Mouse (Mus musculus): ENCODE results near the gene Nme3. TPM values are rescaled to one million over a fixed set of nuclear protein-coding genes. Genes with fewer than 3 reads are reported as not detected.

Nme3 gene
- polyA plus RNA-seq, 1 experiment from 2014 or later, result 52.8 TPM

- Histone ChIP-seq H3K9me3 (replicated peaks; ENCODE audit: control insufficient read depth, low read length) (no peaks in the 10 kb centered on the region), H3K36me3 (replicated peaks; ENCODE audit: control insufficient read depth, insufficient read depth, low read depth, low read length) (no peaks in the 10 kb centered on the region; the same call in 1 of the 2 replicates), H3K4me3 (ENCODE audit: low read depth, low read length) (no peak overlapping the region), H3K9ac (replicated peaks; ENCODE audit: low read length) (no peak overlapping the region), H3K4me1 (ENCODE audit: control insufficient read depth, insufficient read depth, low read length) (no peaks in the 10 kb centered on the region; the same call in none of the 2 replicates), H3K27me3 (ENCODE audit: control insufficient read depth, insufficient read depth, low read length) (no peaks in the 10 kb centered on the region), H3K27ac (replicated peaks; ENCODE audit: low read depth, low read length) (no peak overlapping the region), H3K4me2 (ENCODE audit: low read depth, low read length) (no peak overlapping the region)
- no peak for DNase-seq (ENCODE audit: low spot score)
- no peak for ATAC-seq (replicated peaks; ENCODE audit: insufficient number of reproducible peaks, low FRiP score, low TSS enrichment, low read depth)
- 84% methylated on average over 6 of the region's 6 CpGs for WGBS
Observed at GRCm38 (mm10) chr17:24884391-24884790, 11.9 kb upstream of the Nme3 start.

GRCm38 (mm10) chr17:24885356-24886133 lies 10.8 kb upstream of the Nme3 start:
- H3K27ac ChIP-seq (replicated peaks; ENCODE audit: low read depth, low read length), result no peak overlapping the region
- peak overlapping the region; percentile 59 for H3K9ac ChIP-seq (replicated peaks; ENCODE audit: low read length)
- no peaks in the 10 kb centered on the region; the same call in 1 of the 2 replicates for H3K36me3 ChIP-seq (replicated peaks; ENCODE audit: control insufficient read depth, insufficient read depth, low read depth, low read length)
- H3K4me3 ChIP-seq (ENCODE audit: low read depth, low read length), result peak overlapping the region; percentile 87
- WGBS, result 24% methylated on average over 22 of the region's 22 CpGs
- H3K9me3 ChIP-seq (replicated peaks; ENCODE audit: control insufficient read depth, low read length), result no peaks in the 10 kb centered on the region
- H3K4me2 ChIP-seq (ENCODE audit: low read depth, low read length), result peak overlapping the region; percentile 83
- H3K27me3 ChIP-seq (ENCODE audit: control insufficient read depth, insufficient read depth, low read length), result no peaks in the 10 kb centered on the region
- ATAC-seq (replicated peaks; ENCODE audit: insufficient number of reproducible peaks, low FRiP score, low TSS enrichment, low read depth) (no peak), DNase-seq (ENCODE audit: low spot score) (no peak)
- H3K4me1 ChIP-seq (ENCODE audit: control insufficient read depth, insufficient read depth, low read length), result no peaks in the 10 kb centered on the region; the same call in none of the 2 replicates

GRCm38 (mm10) chr17:24886134-24886931 lies 10.0 kb upstream of the Nme3 start, which contains the start of the genes Nubp2 and Spsb3:
Gene Nubp2, minus strand, starts transcription at chr17:24886349.
Gene Spsb3, plus strand, starts transcription at chr17:24886643.
- no peaks in the 10 kb centered on the region; the same call in 1 of the 2 replicates for H3K36me3 ChIP-seq (replicated peaks; ENCODE audit: control insufficient read depth, insufficient read depth, low read depth, low read length)
- WGBS, result under 1% methylated on average over 69 of the region's 69 CpGs
- H3K9ac ChIP-seq (replicated peaks; ENCODE audit: low read length), result peak within 1 kb of the TSS; percentile 78
- H3K4me3 ChIP-seq (ENCODE audit: low read depth, low read length), result peak within 1 kb of the TSS; percentile 87
- peak within 1 kb of the TSS; percentile 87 for H3K4me2 ChIP-seq (ENCODE audit: low read depth, low read length)
- no peaks in the 10 kb centered on the region for H3K27me3 ChIP-seq (ENCODE audit: control insufficient read depth, insufficient read depth, low read length)
- peak; percentile 93 for ATAC-seq (replicated peaks; ENCODE audit: insufficient number of reproducible peaks, low FRiP score, low TSS enrichment, low read depth)
- H3K4me1 ChIP-seq (ENCODE audit: control insufficient read depth, insufficient read depth, low read length), result no peaks in the 10 kb centered on the region; the same call in none of the 2 replicates
- DNase-seq (ENCODE audit: low spot score), result peak; percentile 99
- H3K27ac ChIP-seq (replicated peaks; ENCODE audit: low read depth, low read length), result 0 out of 2 replicates have a peak within 1 kb of the TSS, but pooled peaks have one; percentile 35
- no peaks in the 10 kb centered on the region for H3K9me3 ChIP-seq (replicated peaks; ENCODE audit: control insufficient read depth, low read length)

- ATAC-seq (replicated peaks; ENCODE audit: insufficient number of reproducible peaks, low FRiP score, low TSS enrichment, low read depth), result peak; percentile 19
- whole genome bisulfite sequencing, result under 1% methylated on average over 18 of the region's 18 CpGs
- 0 out of 2 replicates have a peak overlapping the region, but pooled peaks have one; percentile 35 for H3K27ac ChIP-seq (replicated peaks; ENCODE audit: low read depth, low read length)
Observed at GRCm38 (mm10) chr17:24886932-24887271, 9.4 kb upstream of the Nme3 start.

GRCm38 (mm10) chr17:24887291-24888080 lies 8.8 kb upstream of the Nme3 start:
- no peaks in the 10 kb centered on the region; the same call in none of the 2 replicates for H3K4me1 ChIP-seq (ENCODE audit: control insufficient read depth, insufficient read depth, low read length)
- H3K9me3 ChIP-seq (replicated peaks; ENCODE audit: control insufficient read depth, low read length), result no peaks in the 10 kb centered on the region
- peak overlapping the region; percentile 78 for H3K9ac ChIP-seq (replicated peaks; ENCODE audit: low read length)
- WGBS, result 67% methylated on average over 18 of the region's 18 CpGs
- ATAC-seq (replicated peaks; ENCODE audit: insufficient number of reproducible peaks, low FRiP score, low TSS enrichment, low read depth) (no peak), DNase-seq (ENCODE audit: low spot score) (no peak)
- no peak overlapping the region for H3K27ac ChIP-seq (replicated peaks; ENCODE audit: low read depth, low read length)
- peak overlapping the region; percentile 87 for H3K4me2 ChIP-seq (ENCODE audit: low read depth, low read length)
- no peaks in the 10 kb centered on the region; the same call in 1 of the 2 replicates for H3K36me3 ChIP-seq (replicated peaks; ENCODE audit: control insufficient read depth, insufficient read depth, low read depth, low read length)
- peak overlapping the region; percentile 87 for H3K4me3 ChIP-seq (ENCODE audit: low read depth, low read length)
- H3K27me3 ChIP-seq (ENCODE audit: control insufficient read depth, insufficient read depth, low read length), result no peaks in the 10 kb centered on the region

More at GRCm38 (mm10) chr17:24886932-24887271, 9.4 kb upstream of the Nme3 start:
- Histone ChIP-seq H3K9me3 (replicated peaks; ENCODE audit: control insufficient read depth, low read length) (no peaks in the 10 kb centered on the region), H3K27me3 (ENCODE audit: control insufficient read depth, insufficient read depth, low read length) (no peaks in the 10 kb centered on the region), H3K9ac (replicated peaks; ENCODE audit: low read length) (peak overlapping the region; percentile 78), H3K4me2 (ENCODE audit: low read depth, low read length) (peak overlapping the region; percentile 87), H3K4me3 (ENCODE audit: low read depth, low read length) (peak overlapping the region; percentile 87), H3K36me3 (replicated peaks; ENCODE audit: control insufficient read depth, insufficient read depth, low read depth, low read length) (no peaks in the 10 kb centered on the region; the same call in 1 of the 2 replicates), H3K4me1 (ENCODE audit: control insufficient read depth, insufficient read depth, low read length) (no peaks in the 10 kb centered on the region; the same call in none of the 2 replicates)
- DNase-seq (ENCODE audit: low spot score), result no peak

- ATAC-seq (replicated peaks; ENCODE audit: insufficient number of reproducible peaks, low FRiP score, low TSS enrichment, low read depth), result no peak
- H3K4me2 ChIP-seq (ENCODE audit: low read depth, low read length), result no peak overlapping the region
- H3K4me1 ChIP-seq (ENCODE audit: control insufficient read depth, insufficient read depth, low read length), result no peaks in the 10 kb centered on the region; the same call in none of the 2 replicates
- H3K36me3 ChIP-seq (replicated peaks; ENCODE audit: control insufficient read depth, insufficient read depth, low read depth, low read length), result no peaks in the 10 kb centered on the region; the same call in 1 of the 2 replicates
- no peak overlapping the region for H3K4me3 ChIP-seq (ENCODE audit: low read depth, low read length)
- 93% methylated on average over 3 of the region's 3 CpGs for WGBS
- H3K9me3 ChIP-seq (replicated peaks; ENCODE audit: control insufficient read depth, low read length), result no peaks in the 10 kb centered on the region
- no peak overlapping the region for H3K27ac ChIP-seq (replicated peaks; ENCODE audit: low read depth, low read length)
- H3K9ac ChIP-seq (replicated peaks; ENCODE audit: low read length), result no peak overlapping the region
- no peak for DNase-seq (ENCODE audit: low spot score)
- H3K27me3 ChIP-seq (ENCODE audit: control insufficient read depth, insufficient read depth, low read length), result no peaks in the 10 kb centered on the region
Observed at GRCm38 (mm10) chr17:24888862-24889261, 7.4 kb upstream of the Nme3 start.
